Mouse (Mus musculus): ENCODE results near the gene Gm37240.

- TF ChIP-seq CTCF (IDR thresholded peaks at IDR 0.05; ENCODE audit: borderline replicate concordance, insufficient read depth, low read length) (no peak), POLR2A (IDR thresholded peaks at IDR 0.05; ENCODE audit: low read depth, low read length) (no peak)
These were observed 1237.6 kb downstream of the Gm37240 start for GRCm38 (mm10) chr3:84649578-84650327.
